Mouse (Mus musculus) spleen, adult 2 months (tissue): ENCODE data around the gene Tm4sf19.

Experiments
- CTCF ChIP-seq: fragments of 200-500 bp; IDR thresholded peaks from 2 replicates; pipeline ENCODE4 v1.5.1; 2011; ENCODE audit warnings: mild to moderate bottlenecking, inconsistent platforms; ENCODE audit not compliant: insufficient read depth, insufficient read length, insufficient replicate concordance; ENCODE audit errors: extremely low read depth
- POLR2A ChIP-seq: fragments of 200-500 bp; IDR thresholded peaks from 2 replicates; pipeline ENCODE4 v1.6.1; 2011; ENCODE audit warnings: low read depth, low read length, inconsistent platforms

DNA sequence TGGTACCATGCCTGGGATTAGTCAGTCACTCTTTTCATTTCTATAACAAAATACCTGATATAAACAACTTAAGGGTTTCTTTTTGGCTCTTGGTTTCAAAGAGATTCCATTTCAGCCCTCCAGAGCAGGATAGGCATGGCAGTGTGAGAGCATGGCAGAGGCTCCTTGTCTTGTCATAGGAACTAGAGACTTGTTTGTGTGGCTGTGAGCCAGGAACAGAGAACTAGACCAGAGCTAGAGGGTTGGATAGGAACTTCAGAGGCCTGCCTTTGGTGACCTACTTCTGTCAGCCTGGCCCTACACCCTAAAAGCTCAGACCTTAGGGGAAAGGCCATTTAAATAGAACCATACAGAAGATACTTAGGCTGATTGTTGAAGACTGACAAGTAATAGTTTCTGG lies 17.4 kb upstream of the Tm4sf19 start:
- no peak for TF ChIP-seq CTCF
- no peak for TF ChIP-seq POLR2A
